Mouse (Mus musculus) heart, postnatal 0 days (tissue): ENCODE results near the gene Gcgr. TPM values are rescaled to one million over a fixed set of nuclear protein-coding genes. Genes with fewer than 3 reads are reported as not detected.
A peak's percentile ranks its signal among the peaks of the same experiment; 100 is the strongest.

Experiments used
- ATAC-seq: fragments of 200-750 bp; cut with Nextera tagmentation; 2 replicates; pipeline ENCODE4 v1.8.0; 2017; ENCODE audit warnings: low read depth, moderate number of reproducible peaks, moderate library complexity; ENCODE audit not compliant: insufficient read depth
- DNase-seq: peaks from one replicate; pipeline ENCODE4 v3.0.0-alpha.2; 2016; ENCODE audit warnings: low spot score
- H3K27ac ChIP-seq: fragments of 300-500 bp; sonication (generic); 2 replicates; pipeline ENCODE4 v1.5.1; 2014; ENCODE audit warnings: low read depth, mild to moderate bottlenecking
- H3K27me3 ChIP-seq: fragments of 300-500 bp; sonication (generic); 2 replicates; pipeline ENCODE4 v1.6.1; 2014; ENCODE audit warnings: low read length, mixed read lengths; ENCODE audit not compliant: control insufficient read depth, insufficient read depth
- H3K36me3 ChIP-seq: fragments of 300-500 bp; sonication (generic); replicated peaks from 2 replicates; pipeline ENCODE4 v1.6.1; 2014; ENCODE audit warnings: low read length, mixed read lengths; ENCODE audit not compliant: control insufficient read depth, insufficient read depth
- H3K4me1 ChIP-seq: fragments of 300-500 bp; sonication (generic); 2 replicates; pipeline ENCODE4 v1.6.1; 2014; ENCODE audit warnings: antibody characterized with exemption; ENCODE audit not compliant: control insufficient read depth, insufficient read depth
- H3K4me2 ChIP-seq: fragments of 300-500 bp; sonication (generic); 2 replicates; pipeline ENCODE4 v1.6.1; 2014; ENCODE audit warnings: low read depth, mild to moderate bottlenecking, low read length, moderate library complexity
- H3K4me3 ChIP-seq: fragments of 300-500 bp; sonication (generic); 2 replicates; pipeline ENCODE4 v1.5.1; 2014; ENCODE audit warnings: low read depth, low read length
- H3K9ac ChIP-seq: fragments of 300-500 bp; sonication (generic); replicated peaks from 2 replicates; pipeline ENCODE4 v1.6.1; 2014; ENCODE audit warnings: low read depth, low read length, mixed read lengths
- H3K9me3 ChIP-seq: fragments of 300-500 bp; sonication (generic); replicated peaks from 2 replicates; pipeline ENCODE4 v1.6.1; 2016; ENCODE audit warnings: low read length; ENCODE audit not compliant: control insufficient read depth
- CTCF ChIP-seq: IDR thresholded peaks from 2 replicates; pipeline ENCODE4 v1.5.1; 2016; ENCODE audit warnings: antibody characterized with exemption, control low read depth, low read depth
- EP300 ChIP-seq: IDR thresholded peaks from 2 replicates; pipeline ENCODE4 v1.6.1; 2016; ENCODE audit warnings: antibody characterized with exemption, low read depth
- WGBS: fragments of 180-500 bp; shearing (Covaris S2); extraction: QIAGEN DNeasy Blood & Tissue Kit; methylation state at CpG from one replicate; pipeline ENCODE4 v1.1.7; 2014; 5-methylcytosine and 5-hydroxymethylcytosine counted together
- polyA plus RNA-seq: library from polyadenylated mRNA; unstranded; fragments of >200 nt; fragmentation: Nextera tagmentation; extraction: Ambion mirVana; gene quantifications from 2 replicates; pipeline ENCODE4 v1.2.1, GENCODE M21; 2015
- total RNA-seq: library from RNA; depleted of rRNA; stranded (reverse); fragments of >200 nt; gene quantifications from 2 replicates; pipeline ENCODE4 v1.2.3, GENCODE M21; 2014; ENCODE audit warnings: low replicate concordance

Gcgr gene
- total and polyA plus RNA-seq, 2 experiments from 2014 or later = 0.23 to 0.81 TPM

DNA sequence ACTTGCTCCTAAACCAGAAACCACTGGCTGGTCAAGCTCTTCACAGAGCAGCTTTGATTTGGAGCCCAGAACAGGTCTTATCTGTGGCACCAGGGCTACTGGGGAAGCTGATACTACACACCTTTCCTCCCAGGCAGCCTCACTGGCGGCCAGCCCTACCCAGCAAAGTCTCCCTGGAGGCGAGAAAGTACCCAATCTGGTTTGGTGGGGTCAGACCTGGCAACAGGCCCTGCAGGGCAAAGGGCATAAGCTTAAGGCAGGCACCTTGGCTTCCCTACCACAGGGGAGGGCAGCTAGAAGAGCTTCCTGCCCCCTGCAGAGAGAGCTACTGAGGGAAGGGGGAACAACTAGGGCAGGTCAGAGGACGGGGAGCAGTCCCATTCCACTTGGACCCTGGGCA lies 30.1 kb upstream of the Gcgr start:
- Histone ChIP-seq H3K9ac (0 out of 2 replicates have a peak overlapping the region, but pooled peaks have one; percentile 26), H3K4me3 (no peak overlapping the region), H3K27me3 (no peaks in the 10 kb centered on the region), H3K9me3 (no peaks in the 10 kb centered on the region), H3K27ac (no peak overlapping the region), H3K36me3 (peaks cover 33% of the 10 kb centered on the region), H3K4me2 (no peak overlapping the region), H3K4me1 (peaks cover 8% of the 10 kb centered on the region)
- TF ChIP-seq CTCF (no peak), EP300 (no peak)
- WGBS = 8% methylated on average over 3 of the region's 3 CpGs
- DNase-seq (no peak), ATAC-seq (no peak)

DNA sequence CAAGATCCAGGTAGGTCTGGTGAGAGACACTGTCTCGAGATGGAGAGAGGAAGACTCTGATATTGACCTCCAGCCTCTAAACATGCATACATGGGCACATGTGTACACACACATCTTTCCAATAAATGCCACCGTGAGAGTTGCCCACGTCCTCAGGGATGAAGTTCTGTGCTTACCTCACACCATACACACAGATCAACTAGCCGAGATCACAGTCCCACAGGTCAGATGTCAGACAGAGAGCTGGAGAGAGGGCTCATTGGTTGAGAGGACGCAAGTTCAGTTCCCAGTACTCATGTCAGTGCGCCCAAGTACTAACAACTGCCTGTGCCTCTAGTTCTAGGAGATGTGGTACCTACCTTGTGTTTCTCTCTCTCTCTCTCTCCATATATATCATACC lies 29.5 kb upstream of the Gcgr start:
- no peak for DNase-seq
- no peak overlapping the region for H3K4me3 ChIP-seq

DNA sequence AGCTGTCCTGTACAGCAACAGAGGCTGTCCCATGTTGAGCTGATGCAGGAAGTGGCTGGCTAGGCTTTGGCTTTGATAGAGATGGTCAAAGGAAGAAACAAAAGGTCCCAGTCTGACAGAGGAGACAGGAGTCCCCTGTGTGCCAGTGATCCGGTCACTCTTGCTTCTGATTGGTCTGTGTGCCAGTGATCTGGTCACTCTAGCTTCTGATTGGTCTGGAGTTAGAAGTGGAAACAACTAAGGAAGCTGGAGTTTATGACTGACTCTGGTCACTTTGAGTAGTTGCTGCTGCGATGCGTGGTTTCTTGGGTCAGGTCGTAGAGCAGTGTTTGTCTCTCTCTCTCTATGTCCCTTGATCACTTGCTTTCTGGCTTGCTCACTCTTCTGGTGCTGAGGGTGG lies 28.8 kb upstream of the Gcgr start:
- Histone ChIP-seq H3K9me3 (no peaks in the 10 kb centered on the region), H3K36me3 (peaks cover 21% of the 10 kb centered on the region), H3K9ac (no peak overlapping the region), H3K4me1 (peaks cover 8% of the 10 kb centered on the region), H3K4me3 (no peak overlapping the region), H3K27ac (no peak overlapping the region), H3K4me2 (no peak overlapping the region), H3K27me3 (no peaks in the 10 kb centered on the region)
- ATAC-seq (no peak), DNase-seq (no peak)
- no peak for TF ChIP-seq EP300
- 85% methylated on average over 4 of the region's 4 CpGs for WGBS

More for the DNA sequence above, 29.5 kb upstream of the Gcgr start:
- Histone ChIP-seq H3K27ac (no peak overlapping the region), H3K4me1 (peaks cover 8% of the 10 kb centered on the region), H3K36me3 (peaks cover 27% of the 10 kb centered on the region), H3K27me3 (no peaks in the 10 kb centered on the region), H3K9me3 (no peaks in the 10 kb centered on the region), H3K9ac (no peak overlapping the region), H3K4me2 (no peak overlapping the region)
- WGBS = 52% methylated on average over 6 of the region's 6 CpGs
- no peak for TF ChIP-seq CTCF
- no peak for TF ChIP-seq EP300
- no peak for ATAC-seq

DNA sequence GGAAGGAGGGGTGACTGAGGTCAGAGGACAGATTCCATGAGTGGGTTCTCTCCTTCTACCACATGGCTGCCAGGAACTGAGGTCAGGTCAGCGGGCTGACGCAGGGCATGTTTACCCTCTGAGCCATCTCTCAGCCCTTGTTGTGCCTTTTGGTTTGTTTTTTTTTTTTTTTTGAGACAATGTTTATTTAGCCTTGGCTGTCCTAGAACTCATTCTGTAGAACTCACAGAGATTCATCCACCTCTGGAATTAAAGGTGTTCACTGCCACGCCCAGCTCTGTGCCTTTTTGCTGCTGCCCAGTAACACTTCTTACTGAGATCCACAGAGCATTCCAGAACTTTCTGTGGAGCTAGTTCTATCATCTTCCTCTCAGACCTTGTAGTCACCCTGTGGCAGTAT lies 24.8 kb upstream of the Gcgr start:
- Histone ChIP-seq H3K27me3 (no peaks in the 10 kb centered on the region), H3K36me3 (no peaks in the 10 kb centered on the region), H3K4me3 (no peak overlapping the region), H3K4me2 (no peak overlapping the region), H3K9me3 (no peaks in the 10 kb centered on the region), H3K27ac (no peak overlapping the region), H3K4me1 (peaks cover 7% of the 10 kb centered on the region; the same call in 1 of the 2 replicates), H3K9ac (no peak overlapping the region)
- no peak for ATAC-seq
- WGBS = 84% methylated on average over 3 of the region's 3 CpGs
- TF ChIP-seq CTCF (no peak), EP300 (no peak)
- DNase-seq = no peak

DNA sequence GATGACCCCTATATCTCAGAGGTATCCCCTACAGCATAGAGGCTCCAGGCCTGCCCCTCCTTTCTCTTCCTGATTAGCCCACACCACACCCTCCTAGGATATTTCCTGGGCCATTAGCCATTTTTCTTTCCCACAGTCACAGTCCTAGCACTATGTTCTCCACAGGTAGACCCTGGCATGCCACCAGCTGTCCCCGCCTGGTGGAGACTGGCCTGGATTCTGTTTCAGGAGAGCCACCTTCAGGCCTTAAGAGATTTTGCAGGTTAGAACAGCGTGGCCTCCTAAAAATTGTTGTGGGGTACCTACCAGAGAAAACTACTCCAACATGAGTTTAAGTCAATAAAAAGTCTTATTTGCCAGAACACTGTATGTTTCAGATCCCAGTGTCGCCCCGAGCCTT lies 23.6 kb upstream of the Gcgr start:
- Histone ChIP-seq H3K27ac (no peak overlapping the region), H3K4me2 (no peak overlapping the region), H3K9me3 (no peaks in the 10 kb centered on the region), H3K27me3 (no peaks in the 10 kb centered on the region), H3K4me3 (no peak overlapping the region), H3K9ac (no peak overlapping the region), H3K36me3 (no peaks in the 10 kb centered on the region), H3K4me1 (peaks cover 9% of the 10 kb centered on the region; the same call in 1 of the 2 replicates)
- peak; percentile 48 for TF ChIP-seq CTCF
- no peak for TF ChIP-seq EP300
- peak; percentile 65 for ATAC-seq
- peak; percentile 76 for DNase-seq
- 57% methylated on average over 4 of the region's 4 CpGs for WGBS

DNA sequence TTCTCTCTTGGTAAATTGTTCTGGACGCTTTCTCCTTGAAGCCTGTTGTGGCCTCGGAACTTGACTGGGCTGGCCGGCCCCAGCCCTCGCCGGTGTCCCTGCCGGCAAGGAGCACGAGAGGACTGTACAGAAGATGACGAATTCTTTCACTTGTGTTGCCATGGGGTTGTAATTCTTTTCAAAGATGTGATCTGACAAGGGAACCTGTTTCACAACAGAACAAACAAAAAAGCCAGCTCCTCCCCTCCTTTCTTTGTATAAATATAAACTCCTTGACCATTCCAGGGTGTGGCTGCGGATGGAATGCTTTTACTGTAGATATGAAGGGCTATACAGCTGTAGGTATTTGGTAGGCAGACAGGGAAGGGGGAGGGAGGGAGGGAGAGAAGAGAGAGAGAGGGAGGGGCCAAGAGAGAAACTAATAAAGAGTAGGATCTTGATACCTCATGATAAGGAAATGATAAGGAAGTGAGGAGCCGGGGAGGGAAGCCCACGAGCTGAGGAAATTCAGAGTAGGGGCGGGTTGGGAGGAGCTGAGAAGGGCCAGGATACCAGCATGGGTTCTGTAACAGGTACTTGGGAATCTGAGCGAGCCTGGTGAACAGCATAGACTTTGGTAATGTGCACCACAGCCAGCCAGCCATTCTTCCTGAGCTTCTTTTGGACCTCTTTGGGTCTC lies 22.7 kb upstream of the Gcgr start:
- no peak overlapping the region for H3K27ac ChIP-seq
- TF ChIP-seq CTCF = no peak
- TF ChIP-seq EP300 = no peak
- ATAC-seq = no peak

More for the DNA sequence above, 22.7 kb upstream of the Gcgr start:
- Histone ChIP-seq H3K4me3 (no peak overlapping the region), H3K9me3 (no peaks in the 10 kb centered on the region), H3K36me3 (no peaks in the 10 kb centered on the region), H3K27me3 (no peaks in the 10 kb centered on the region), H3K4me1 (peaks cover 9% of the 10 kb centered on the region; the same call in 1 of the 2 replicates), H3K9ac (no peak overlapping the region), H3K4me2 (no peak overlapping the region)
- DNase-seq = no peak
- WGBS = 70% methylated on average over 13 of the region's 13 CpGs
